Mouse (Mus musculus): ENCODE measurements at regions not wholly inside any gene's neighbourhood (a gene's known extent, or its start where the extent isn't known, plus 50 kb on each side); places are given as distances from the start of the nearest gene placed in this dataset.

- DNase-seq = no peak
Observed at GRCm38 (mm10) chr3:154388656-154389055, 58.2 kb upstream of the Lhx8 start.

GRCm38 (mm10) chr3:154387271-154387670 is 56.8 kb upstream of the Lhx8 start:
- DNase-seq = no peak

- no peak for DNase-seq
Observed at GRCm38 (mm10) chr3:154385831-154386312, 55.4 kb upstream of the Lhx8 start.

GRCm38 (mm10) chr3:154382811-154383210 is 52.4 kb upstream of the Lhx8 start:
- DNase-seq = no peak

- DNase-seq = no peak
Observed at GRCm38 (mm10) chr3:154381561-154381960, 51.1 kb upstream of the Lhx8 start.
